Mouse (Mus musculus): ENCODE results near the gene Mrs2. TPM values are rescaled to one million over a fixed set of nuclear protein-coding genes. Genes with fewer than 3 reads are reported as not detected.

Gene Mrs2
- total and polyA plus RNA-seq, 3 experiments = 24.1 to 49.3 (median 46.8) TPM

GRCm38 (mm10) chr13:25023129-25023528 lies 3.0 kb upstream of the Mrs2 start:
- no peak overlapping the region for H3K9ac ChIP-seq (ENCODE audit: low read depth, low read length)
- H3K27ac ChIP-seq = no peak overlapping the region
- no peak overlapping the region for H3K4me3 ChIP-seq
- WGBS = 52% methylated on average over 3 of the region's 3 CpGs
- no peaks in the 10 kb centered on the region; the same call in 1 of the 2 replicates for H3K36me3 ChIP-seq (ENCODE audit: control insufficient read depth, insufficient read depth, low read length)
- no peaks in the 10 kb centered on the region for H3K79me2 ChIP-seq (replicated peaks; ENCODE audit: control insufficient read depth, insufficient read depth, low read length)
- H3K4me1 ChIP-seq (ENCODE audit: control insufficient read depth, insufficient read depth, low read length) = peaks cover 2% of the 10 kb centered on the region
- no peak for TF ChIP-seq CTCF (IDR thresholded peaks at IDR 0.05)
- no peak for TF ChIP-seq POLR2A (IDR thresholded peaks at IDR 0.05; ENCODE audit: insufficient read depth, low read depth, low read length)
- no peak for TF ChIP-seq EP300 (IDR thresholded peaks at IDR 0.05; ENCODE audit: insufficient read depth, low read depth, low read length)
- H3K27me3 ChIP-seq (ENCODE audit: control insufficient read depth, insufficient read depth, low read length) = no peaks in the 10 kb centered on the region
- intact Hi-C loops (cut with DNase I) = no loop called here
- no peak for DNase-seq

- WGBS = 63% methylated on average over 4 of the region's 4 CpGs
- intact Hi-C loops (cut with DNase I) = no loop called here
- Histone ChIP-seq H3K36me3 (ENCODE audit: control insufficient read depth, insufficient read depth, low read length) (no peaks in the 10 kb centered on the region; the same call in 1 of the 2 replicates), H3K4me1 (ENCODE audit: control insufficient read depth, insufficient read depth, low read length) (peaks cover 2% of the 10 kb centered on the region), H3K27ac (no peak overlapping the region), H3K79me2 (replicated peaks; ENCODE audit: control insufficient read depth, insufficient read depth, low read length) (no peaks in the 10 kb centered on the region), H3K9ac (ENCODE audit: low read depth, low read length) (no peak overlapping the region), H3K4me3 (no peak overlapping the region), H3K27me3 (ENCODE audit: control insufficient read depth, insufficient read depth, low read length) (no peaks in the 10 kb centered on the region)
- DNase-seq = no peak
- TF ChIP-seq EP300 (IDR thresholded peaks at IDR 0.05; ENCODE audit: insufficient read depth, low read depth, low read length) (no peak), CTCF (IDR thresholded peaks at IDR 0.05) (no peak), POLR2A (IDR thresholded peaks at IDR 0.05; ENCODE audit: insufficient read depth, low read depth, low read length) (no peak)
These were observed 2.2 kb upstream of the Mrs2 start for GRCm38 (mm10) chr13:25022386-25022785.

GRCm38 (mm10) chr13:25020540-25020892 lies 337 bp upstream of the Mrs2 start:
- no peaks in the 10 kb centered on the region for H3K27me3 ChIP-seq (ENCODE audit: control insufficient read depth, insufficient read depth, low read length)
- H3K9ac ChIP-seq (ENCODE audit: low read depth, low read length) = peak overlapping the region; percentile 43
- WGBS = 29% methylated on average over 4 of the region's 4 CpGs
- peak overlapping the region; percentile 59 for H3K27ac ChIP-seq
- intact Hi-C loops (cut with DNase I) = no loop called here
- H3K4me1 ChIP-seq (ENCODE audit: control insufficient read depth, insufficient read depth, low read length) = peaks cover 2% of the 10 kb centered on the region
- peak overlapping the region; percentile 81 for H3K4me3 ChIP-seq
- DNase-seq = no peak
- no peaks in the 10 kb centered on the region for H3K79me2 ChIP-seq (replicated peaks; ENCODE audit: control insufficient read depth, insufficient read depth, low read length)
- H3K36me3 ChIP-seq (ENCODE audit: control insufficient read depth, insufficient read depth, low read length) = peaks cover 6% of the 10 kb centered on the region
- TF ChIP-seq CTCF (IDR thresholded peaks at IDR 0.05) = no peak
- TF ChIP-seq POLR2A (IDR thresholded peaks at IDR 0.05; ENCODE audit: insufficient read depth, low read depth, low read length) = no peak
- TF ChIP-seq EP300 (IDR thresholded peaks at IDR 0.05; ENCODE audit: insufficient read depth, low read depth, low read length) = no peak

GRCm38 (mm10) chr13:25018316-25018715 lies 1.9 kb downstream of the Mrs2 start:
- intact Hi-C loops (cut with DNase I) = no loop called here
- no peak overlapping the region for H3K9ac ChIP-seq (ENCODE audit: low read depth, low read length)
- 89% methylated on average over 9 of the region's 9 CpGs for WGBS
- TF ChIP-seq POLR2A (IDR thresholded peaks at IDR 0.05; ENCODE audit: insufficient read depth, low read depth, low read length) (no peak), EP300 (IDR thresholded peaks at IDR 0.05; ENCODE audit: insufficient read depth, low read depth, low read length) (no peak), CTCF (IDR thresholded peaks at IDR 0.05) (no peak)
- no peak overlapping the region for H3K27ac ChIP-seq
- no peaks in the 10 kb centered on the region for H3K79me2 ChIP-seq (replicated peaks; ENCODE audit: control insufficient read depth, insufficient read depth, low read length)
- H3K4me3 ChIP-seq = no peak overlapping the region
- H3K27me3 ChIP-seq (ENCODE audit: control insufficient read depth, insufficient read depth, low read length) = no peaks in the 10 kb centered on the region
- H3K36me3 ChIP-seq (ENCODE audit: control insufficient read depth, insufficient read depth, low read length) = peaks cover 6% of the 10 kb centered on the region
- DNase-seq = peak in 1 of 2 experiments; percentile 8
- H3K4me1 ChIP-seq (ENCODE audit: control insufficient read depth, insufficient read depth, low read length) = peaks cover 2% of the 10 kb centered on the region

- no peaks in the 10 kb centered on the region for H3K27me3 ChIP-seq (ENCODE audit: control insufficient read depth, insufficient read depth, low read length)
- no peaks in the 10 kb centered on the region for H3K4me1 ChIP-seq (ENCODE audit: control insufficient read depth, insufficient read depth, low read length)
- intact Hi-C loops (cut with DNase I) = no loop called here
- H3K36me3 ChIP-seq (ENCODE audit: control insufficient read depth, insufficient read depth, low read length) = no peaks in the 10 kb centered on the region
- 49% methylated on average over 8 of the region's 8 CpGs for WGBS
- no peaks in the 10 kb centered on the region for H3K79me2 ChIP-seq (replicated peaks; ENCODE audit: control insufficient read depth, insufficient read depth, low read length)
- TF ChIP-seq CTCF (IDR thresholded peaks at IDR 0.05) (peak; percentile 62), EP300 (IDR thresholded peaks at IDR 0.05; ENCODE audit: insufficient read depth, low read depth, low read length) (no peak), POLR2A (IDR thresholded peaks at IDR 0.05; ENCODE audit: insufficient read depth, low read depth, low read length) (no peak)
- H3K9ac ChIP-seq (ENCODE audit: low read depth, low read length) = no peak overlapping the region
- DNase-seq = peak; percentile 39 to 65
- no peak overlapping the region for H3K27ac ChIP-seq
- no peak overlapping the region for H3K4me3 ChIP-seq
These were observed 13.1 kb downstream of the Mrs2 start for GRCm38 (mm10) chr13:25007115-25007514.

- H3K36me3 ChIP-seq (ENCODE audit: control insufficient read depth, insufficient read depth, low read length) = peaks cover 1% of the 10 kb centered on the region; the same call in 1 of the 2 replicates
- H3K4me1 ChIP-seq (ENCODE audit: control insufficient read depth, insufficient read depth, low read length) = no peaks in the 10 kb centered on the region
- H3K27me3 ChIP-seq (ENCODE audit: control insufficient read depth, insufficient read depth, low read length) = no peaks in the 10 kb centered on the region
- no peak for DNase-seq
- intact Hi-C loops (cut with DNase I) = no loop called here
- H3K79me2 ChIP-seq (replicated peaks; ENCODE audit: control insufficient read depth, insufficient read depth, low read length) = no peaks in the 10 kb centered on the region
- TF ChIP-seq EP300 (IDR thresholded peaks at IDR 0.05; ENCODE audit: insufficient read depth, low read depth, low read length) (no peak), CTCF (IDR thresholded peaks at IDR 0.05) (peak; percentile 41)
- no peak overlapping the region for H3K4me3 ChIP-seq
- H3K27ac ChIP-seq = no peak overlapping the region
- no peak overlapping the region for H3K9ac ChIP-seq (ENCODE audit: low read depth, low read length)
These were observed 17.2 kb downstream of the Mrs2 start for GRCm38 (mm10) chr13:25002965-25003364.

Measured in heart, adult 2 months (tissue).